Mouse (Mus musculus) kidney, postnatal 0 days (tissue): ENCODE results near the gene Atg4a-ps. TPM values are rescaled to one million over a fixed set of nuclear protein-coding genes. Genes with fewer than 3 reads are reported as not detected.

ENCODE experiments used
- ATAC-seq: fragments of 200-750 bp; cut with Nextera tagmentation; replicated peaks from 2 replicates; pipeline ENCODE4 v1.8.0; 2017; ENCODE audit warnings: low read depth, moderate number of reproducible peaks, moderate TSS enrichment, moderate library complexity; ENCODE audit not compliant: low FRiP score
- DNase-seq: peaks from one replicate; pipeline ENCODE4 v3.0.0-alpha.2; 2016; ENCODE audit warnings: low spot score
- H3K27ac ChIP-seq: fragments of 300-500 bp; sonication (generic); 2 replicates; pipeline ENCODE4 v1.5.1; 2014; ENCODE audit warnings: mild to moderate bottlenecking
- H3K27me3 ChIP-seq: fragments of 300-500 bp; sonication (generic); 2 replicates; pipeline ENCODE4 v1.6.1; 2014; ENCODE audit warnings: low read length, mixed read lengths; ENCODE audit not compliant: insufficient read depth
- H3K36me3 ChIP-seq: fragments of 300-500 bp; sonication (generic); 2 replicates; pipeline ENCODE4 v1.6.1; 2014; ENCODE audit warnings: low read length, mixed read lengths; ENCODE audit not compliant: insufficient read depth
- H3K4me1 ChIP-seq: fragments of 300-500 bp; sonication (generic); replicated peaks from 2 replicates; pipeline ENCODE4 v1.6.1; 2014; ENCODE audit warnings: antibody characterized with exemption, low read length, mixed read lengths; ENCODE audit not compliant: insufficient read depth
- H3K4me2 ChIP-seq: fragments of 300-500 bp; sonication (generic); 2 replicates; pipeline ENCODE4 v1.6.1; 2014; ENCODE audit warnings: mild to moderate bottlenecking, low read length, moderate library complexity, mixed read lengths
- H3K4me3 ChIP-seq: fragments of 300-500 bp; sonication (generic); replicated peaks from 2 replicates; pipeline ENCODE4 v1.5.1; 2014; ENCODE audit warnings: low read depth, low read length
- H3K9ac ChIP-seq: fragments of 300-500 bp; sonication (generic); 2 replicates; pipeline ENCODE4 v1.6.1; 2014; ENCODE audit warnings: low read depth, low read length
- H3K9me3 ChIP-seq: fragments of 300-500 bp; sonication (generic); replicated peaks from 2 replicates; pipeline ENCODE4 v1.6.1; 2016; ENCODE audit warnings: low read length, inconsistent platforms, mixed read lengths
- CTCF ChIP-seq: IDR thresholded peaks from 2 replicates; pipeline ENCODE4 v1.5.1; 2016; ENCODE audit warnings: antibody characterized with exemption, low read depth, mild to moderate bottlenecking, moderate library complexity
- WGBS: fragments of 180-500 bp; shearing (Covaris S2); extraction: QIAGEN DNeasy Blood & Tissue Kit; methylation state at CpG from one replicate; pipeline ENCODE4 v1.1.7; 2014; 5-methylcytosine and 5-hydroxymethylcytosine counted together
- microRNA-seq: library from miRNA; unstranded; fragments of <30 nt; microRNA quantifications from one replicate; pipeline ENCODE4, GENCODE M21; 2016
- polyA plus RNA-seq: library from polyadenylated mRNA; unstranded; fragments of >200 nt; fragmentation: Nextera tagmentation; extraction: Ambion mirVana; gene quantifications from 2 replicates; pipeline ENCODE4 v1.2.1, GENCODE M21; 2015

Atg4a-ps gene
- polyA plus RNA-seq, 1 experiment from 2014 or later: 0.26 TPM

- no peak for TF ChIP-seq CTCF
Observed at GRCm38 (mm10) chr3:103606660-103607595, 38.9 kb downstream of the Atg4a-ps start.

GRCm38 (mm10) chr3:103606045-103606597, 39.7 kb downstream of the Atg4a-ps start:
- no peak overlapping the region for H3K27ac ChIP-seq
- H3K4me1 ChIP-seq: no peaks in the 10 kb centered on the region
- TF ChIP-seq CTCF: no peak
- no peak overlapping the region for H3K4me2 ChIP-seq
- no peaks in the 10 kb centered on the region for H3K36me3 ChIP-seq
- DNase-seq (no peak), ATAC-seq (no peak)
- no peak overlapping the region for H3K4me3 ChIP-seq
- no peaks in the 10 kb centered on the region for H3K27me3 ChIP-seq
- no peaks in the 10 kb centered on the region for H3K9me3 ChIP-seq
- H3K9ac ChIP-seq: no peak overlapping the region
- WGBS: 82% methylated on average over 6 of the region's 6 CpGs

More at GRCm38 (mm10) chr3:103606660-103607595, 38.9 kb downstream of the Atg4a-ps start:
- Histone ChIP-seq H3K9ac (no peak overlapping the region), H3K36me3 (no peaks in the 10 kb centered on the region), H3K4me2 (no peak overlapping the region), H3K9me3 (no peaks in the 10 kb centered on the region), H3K4me3 (no peak overlapping the region), H3K27me3 (no peaks in the 10 kb centered on the region), H3K4me1 (no peaks in the 10 kb centered on the region), H3K27ac (no peak overlapping the region)
- no peak for DNase-seq
- ATAC-seq: no peak
- 79% methylated on average over 13 of the region's 13 CpGs for WGBS

GRCm38 (mm10) chr3:103601561-103601960, 44.3 kb downstream of the Atg4a-ps start:
- ATAC-seq: no peak
- 66% methylated on average over 1 of the region's 1 CpGs for WGBS

GRCm38 (mm10) chr3:103601011-103601410, 44.9 kb downstream of the Atg4a-ps start:
- H3K4me1 ChIP-seq: no peaks in the 10 kb centered on the region
- TF ChIP-seq CTCF: no peak
- H3K27me3 ChIP-seq: no peaks in the 10 kb centered on the region
- H3K4me3 ChIP-seq: no peak overlapping the region
- H3K36me3 ChIP-seq: no peaks in the 10 kb centered on the region
- H3K9me3 ChIP-seq: no peaks in the 10 kb centered on the region
- no peak overlapping the region for H3K9ac ChIP-seq
- H3K4me2 ChIP-seq: no peak overlapping the region
- no peak for ATAC-seq
- no peak for DNase-seq
- 52% methylated on average over 7 of the region's 7 CpGs for WGBS
- no peak overlapping the region for H3K27ac ChIP-seq

More at GRCm38 (mm10) chr3:103601561-103601960, 44.3 kb downstream of the Atg4a-ps start:
- H3K27ac ChIP-seq: no peak overlapping the region
- H3K4me1 ChIP-seq: no peaks in the 10 kb centered on the region
- DNase-seq: no peak
- TF ChIP-seq CTCF: no peak
- H3K9me3 ChIP-seq: no peaks in the 10 kb centered on the region
- no peaks in the 10 kb centered on the region for H3K36me3 ChIP-seq
- H3K27me3 ChIP-seq: no peaks in the 10 kb centered on the region
- H3K4me3 ChIP-seq: no peak overlapping the region
- no peak overlapping the region for H3K9ac ChIP-seq
- H3K4me2 ChIP-seq: no peak overlapping the region

GRCm38 (mm10) chr3:103597586-103597985, 48.3 kb downstream of the Atg4a-ps start:
- Histone ChIP-seq H3K27ac (no peak overlapping the region), H3K9me3 (no peaks in the 10 kb centered on the region), H3K36me3 (no peaks in the 10 kb centered on the region), H3K4me1 (no peaks in the 10 kb centered on the region), H3K4me3 (no peak overlapping the region), H3K27me3 (no peaks in the 10 kb centered on the region), H3K4me2 (no peak overlapping the region), H3K9ac (no peak overlapping the region)
- DNase-seq (no peak), ATAC-seq (no peak)
- WGBS: 68% methylated on average over 4 of the region's 4 CpGs
- no peak for TF ChIP-seq CTCF

GRCm38 (mm10) chr3:103595271-103595810, 50.5 kb downstream of the Atg4a-ps start:
- Histone ChIP-seq H3K36me3 (no peaks in the 10 kb centered on the region), H3K27ac (no peak overlapping the region), H3K9ac (no peak overlapping the region), H3K9me3 (no peaks in the 10 kb centered on the region), H3K4me1 (no peaks in the 10 kb centered on the region), H3K4me3 (no peak overlapping the region), H3K4me2 (no peak overlapping the region), H3K27me3 (no peaks in the 10 kb centered on the region)
- ATAC-seq (no peak), DNase-seq (no peak)
- 81% methylated on average over 7 of the region's 7 CpGs for WGBS
- no peak for TF ChIP-seq CTCF

Small RNAs within 50 kb of the gene (microRNA-seq; reads per million reads assigned to microRNA genes)
- gene Gm25325: not detected

Other genes with a start within 250 kb of the Atg4a-ps start
- 0.05 TPM in 1 of 2 replicates, not detected in the other for gene Syt6, start 70.8 kb downstream of the Atg4a-ps start, polyA plus RNA-seq
- gene Olfml3, start 91.9 kb upstream of the Atg4a-ps start, polyA plus RNA-seq: 48.5 and 51.2 TPM in 2 replicates
- gene Gm10964, start 93.3 kb upstream of the Atg4a-ps start, polyA plus RNA-seq: not detected in 2 replicates
- gene Hipk1, start 145.5 kb upstream of the Atg4a-ps start, polyA plus RNA-seq: 9.8 and 10.2 TPM in 2 replicates
- 23.1 and 27.1 TPM in 2 replicates for gene Dclre1b, start 163.4 kb upstream of the Atg4a-ps start, polyA plus RNA-seq
- gene Ap4b1, start 163.5 kb upstream of the Atg4a-ps start, polyA plus RNA-seq: 15.9 and 16.3 TPM in 2 replicates
- 0.12 and 0.14 TPM in 2 replicates for gene Gm43064, start 163.5 kb upstream of the Atg4a-ps start, polyA plus RNA-seq
- gene Bcl2l15, start 186.5 kb upstream of the Atg4a-ps start, polyA plus RNA-seq: 0.08 TPM in 1 of 2 replicates, not detected in the other
- 0.57 and 0.79 TPM in 2 replicates for gene Ptpn22, start 213.7 kb upstream of the Atg4a-ps start, polyA plus RNA-seq